Mouse (Mus musculus) bone marrow, adult 2 months (tissue): ENCODE data around the gene Igfbp5.

Experiments used
- CTCF ChIP-seq: fragments of 200-500 bp; IDR thresholded peaks from 2 replicates; pipeline ENCODE4 v1.5.1; 2011; ENCODE audit warnings: low read length, control low read depth; ENCODE audit not compliant: control insufficient read depth, insufficient read depth
- POLR2A ChIP-seq: fragments of 200-500 bp; IDR thresholded peaks from 2 replicates; pipeline ENCODE4 v1.6.1; 2011; ENCODE audit warnings: low read depth, mild to moderate bottlenecking, control low read depth, low read length, borderline replicate concordance; ENCODE audit not compliant: control insufficient read depth

DNA sequence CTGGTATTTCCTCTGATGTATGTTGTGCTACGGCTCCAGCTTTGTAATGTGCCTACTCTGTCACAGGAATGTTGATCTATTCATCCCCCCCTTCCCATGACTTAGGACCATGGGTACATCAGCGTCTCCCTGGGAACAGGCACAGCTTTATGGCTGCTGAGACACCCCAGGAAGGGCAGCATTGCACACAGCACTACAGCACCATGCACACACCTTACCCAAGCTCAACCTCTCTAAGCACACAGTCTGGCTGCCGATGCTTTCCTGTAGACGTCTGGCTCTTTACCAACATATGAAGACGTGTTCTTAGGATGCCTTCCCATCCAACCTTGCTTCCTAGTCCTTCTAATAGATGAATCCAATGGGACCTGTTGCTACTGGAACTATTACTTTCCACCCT is 8.3 kb downstream of the Igfbp5 start:
- TF ChIP-seq POLR2A (no peak), CTCF (no peak)
